Mouse (Mus musculus): ENCODE measurements around the gene Med4. TPM values are rescaled to one million over a fixed set of nuclear protein-coding genes. Genes with fewer than 3 reads are reported as not detected.
A peak's percentile ranks its signal among the peaks of the same experiment; 100 is the strongest.

The Med4 gene
- 120 and 123 TPM in 2 replicates for polyA plus RNA-seq (2016; fragmentation: Nextera tagmentation; extraction: Ambion mirVana)

DNA sequence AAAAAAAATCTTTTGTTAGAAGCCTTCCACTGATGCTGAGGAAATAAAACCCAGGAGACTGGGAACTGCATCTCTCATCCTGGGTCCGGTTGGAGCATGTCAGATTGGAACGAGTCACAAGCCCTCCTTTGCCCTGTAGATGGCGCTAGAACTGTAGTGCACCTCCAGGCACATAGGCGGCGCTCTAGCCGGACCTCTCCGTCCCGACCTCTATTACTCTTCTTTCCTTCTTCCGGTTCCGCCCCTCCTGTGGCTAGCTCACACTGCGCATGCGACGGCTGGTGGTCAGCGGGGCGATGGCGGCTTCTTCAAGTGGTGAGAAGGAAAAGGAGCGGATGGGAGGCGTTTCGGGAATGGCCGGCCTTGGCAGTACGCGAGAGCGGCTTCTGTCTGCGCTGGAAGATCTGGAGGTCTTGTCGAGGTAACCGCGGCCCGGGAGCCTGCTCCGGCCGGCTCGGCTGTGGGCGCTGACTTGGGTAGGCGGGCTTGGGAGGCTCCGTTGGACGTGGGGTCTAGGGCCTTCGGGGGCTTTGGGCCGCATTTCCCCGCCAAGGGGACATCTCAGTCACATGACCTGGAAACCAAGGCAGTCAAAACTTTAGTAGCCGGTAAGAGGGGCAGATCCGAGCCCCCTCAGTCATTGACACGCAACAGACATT, at the start of gene Med4:
Gene Med4, plus strand, starts transcription at position 261 of the 659 bp plus-strand sequence.
- Histone ChIP-seq H3K27me3 (ENCODE audit: low read depth, poor library complexity, severe bottlenecking) (no peaks in the 10 kb centered on the region), H3K9me3 (replicated peaks) (no peaks in the 10 kb centered on the region), H3K4me3 (peak within 1 kb of the TSS; percentile 96), H3K4me1 (peaks cover 13% of the 10 kb centered on the region), H3K27ac (peak within 1 kb of the TSS; percentile 87), H3K36me3 (peaks cover 28% of the 10 kb centered on the region)
- DNase-seq (ENCODE audit: low spot score), result peak; percentile 98
- under 1% methylated on average over 41 of the region's 41 CpGs for WGBS

DNA sequence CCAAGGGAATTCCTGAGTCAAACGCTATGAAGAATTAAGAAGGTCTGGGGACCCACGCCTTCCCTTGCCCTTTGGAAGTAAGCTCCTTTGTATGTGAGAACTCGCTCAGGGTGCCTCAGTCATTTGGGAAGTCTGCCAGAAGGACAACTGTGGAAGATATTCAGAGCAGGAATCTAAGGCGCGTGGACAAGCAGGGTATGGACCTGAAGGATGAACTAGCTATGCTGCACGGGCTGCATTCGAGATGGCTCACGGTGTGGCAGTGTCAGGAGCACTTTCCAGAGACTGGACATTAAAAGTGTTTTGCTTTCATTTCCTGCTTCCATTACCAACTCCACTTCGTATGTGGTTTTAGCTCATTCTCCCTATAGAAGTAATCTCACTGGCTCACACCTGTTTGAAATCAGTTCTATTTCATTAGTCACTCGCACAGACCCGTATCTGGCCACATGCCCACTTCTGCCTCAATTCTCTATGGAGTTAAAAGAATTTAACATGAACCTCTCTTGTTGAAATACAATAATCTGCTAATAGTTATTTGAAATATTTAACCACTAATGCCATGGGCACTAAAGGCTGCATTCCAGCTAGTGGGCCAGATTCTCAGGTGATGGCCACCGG, 49.2 kb upstream of the Med4 start:
- Histone ChIP-seq H3K4me1 (peaks cover 2% of the 10 kb centered on the region; the same call in 1 of the 2 replicates), H3K36me3 (no peaks in the 10 kb centered on the region), H3K27ac (no peak overlapping the region), H3K27me3 (ENCODE audit: low read depth, poor library complexity, severe bottlenecking) (no peaks in the 10 kb centered on the region), H3K9me3 (replicated peaks) (no peaks in the 10 kb centered on the region), H3K4me3 (no peak overlapping the region)
- 81% methylated on average over 12 of the region's 12 CpGs for WGBS
- no peak for DNase-seq (ENCODE audit: low spot score)

DNA sequence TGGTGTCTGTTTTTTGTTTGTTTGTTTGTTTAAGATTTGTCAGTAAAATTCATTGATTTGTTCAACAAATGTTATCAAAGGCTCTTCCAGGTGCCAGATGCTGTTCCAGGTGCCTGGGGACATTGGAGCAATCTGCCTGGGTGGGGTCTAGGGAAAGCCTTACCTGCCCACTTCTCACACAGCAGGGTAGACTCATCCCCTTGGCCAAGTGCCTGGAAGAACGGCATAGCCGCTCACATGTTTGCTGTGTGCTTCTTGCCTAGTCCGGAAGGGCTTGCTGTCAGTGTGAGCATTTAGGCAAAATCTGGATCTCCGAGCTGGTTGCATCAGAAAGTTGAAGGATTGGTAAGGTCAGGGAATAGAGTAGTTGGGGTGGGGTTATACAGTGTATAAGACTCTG, 47.6 kb upstream of the Med4 start:
- DNase-seq (ENCODE audit: low spot score), result no peak
- Histone ChIP-seq H3K27ac (no peak overlapping the region), H3K36me3 (no peaks in the 10 kb centered on the region), H3K27me3 (ENCODE audit: low read depth, poor library complexity, severe bottlenecking) (no peaks in the 10 kb centered on the region), H3K4me3 (no peak overlapping the region), H3K4me1 (peaks cover 2% of the 10 kb centered on the region; the same call in 1 of the 2 replicates), H3K9me3 (replicated peaks) (no peaks in the 10 kb centered on the region)
- WGBS, result 93% methylated on average over 4 of the region's 4 CpGs

DNA sequence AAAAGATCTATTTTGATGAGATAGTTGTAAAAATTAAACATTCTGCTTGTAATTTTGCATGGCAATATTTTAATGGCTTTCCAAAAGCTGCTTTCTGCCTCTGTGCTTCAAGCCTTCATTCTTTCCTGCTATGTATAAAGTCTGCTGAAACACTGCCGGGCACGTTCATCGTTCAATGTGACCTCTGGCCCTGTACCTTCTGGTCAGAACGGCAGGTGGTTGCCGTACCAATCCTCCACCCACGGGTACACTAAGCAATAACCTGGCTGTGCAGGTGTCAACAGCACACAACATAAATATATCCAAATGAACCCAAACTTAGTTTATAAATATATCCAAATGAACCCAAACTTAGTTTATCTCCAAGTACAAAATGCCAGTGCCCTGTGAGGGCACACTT, 42.1 kb upstream of the Med4 start:
- H3K4me3 ChIP-seq, result no peak overlapping the region

DNA sequence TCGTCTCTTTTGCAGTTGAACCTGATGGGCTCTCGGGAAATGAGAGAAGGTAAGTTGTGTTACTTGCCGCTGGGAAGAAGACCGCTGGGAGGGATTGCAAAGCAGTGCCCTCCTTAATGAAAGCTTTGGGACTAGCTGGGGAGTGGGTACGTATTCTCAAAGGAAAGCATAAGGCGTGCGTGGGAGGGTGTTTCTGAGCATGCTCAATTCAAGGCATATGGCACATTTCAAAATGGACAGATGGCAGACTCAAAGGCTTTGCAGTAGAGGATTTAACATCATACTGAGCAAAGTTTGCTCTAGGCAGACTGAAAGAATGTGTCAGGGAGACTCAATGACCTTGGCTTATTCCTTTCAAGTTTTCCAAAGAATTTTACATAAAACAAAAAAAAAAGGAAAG, 40.3 kb upstream of the Med4 start:
- H3K4me1 ChIP-seq, result peaks cover 12% of the 10 kb centered on the region
- H3K36me3 ChIP-seq, result no peaks in the 10 kb centered on the region
- H3K9me3 ChIP-seq (replicated peaks), result no peaks in the 10 kb centered on the region
- no peak overlapping the region for H3K27ac ChIP-seq
- H3K4me3 ChIP-seq, result no peak overlapping the region
- no peaks in the 10 kb centered on the region for H3K27me3 ChIP-seq (ENCODE audit: low read depth, poor library complexity, severe bottlenecking)
- no peak for DNase-seq (ENCODE audit: low spot score)
- 88% methylated on average over 7 of the region's 7 CpGs for WGBS

More for the DNA sequence above, 42.1 kb upstream of the Med4 start:
- no peak for DNase-seq (ENCODE audit: low spot score)
- peaks cover 6% of the 10 kb centered on the region for H3K4me1 ChIP-seq
- no peak overlapping the region for H3K27ac ChIP-seq
- no peaks in the 10 kb centered on the region for H3K27me3 ChIP-seq (ENCODE audit: low read depth, poor library complexity, severe bottlenecking)
- no peaks in the 10 kb centered on the region for H3K36me3 ChIP-seq
- no peaks in the 10 kb centered on the region for H3K9me3 ChIP-seq (replicated peaks)
- WGBS, result 87% methylated on average over 6 of the region's 6 CpGs

DNA sequence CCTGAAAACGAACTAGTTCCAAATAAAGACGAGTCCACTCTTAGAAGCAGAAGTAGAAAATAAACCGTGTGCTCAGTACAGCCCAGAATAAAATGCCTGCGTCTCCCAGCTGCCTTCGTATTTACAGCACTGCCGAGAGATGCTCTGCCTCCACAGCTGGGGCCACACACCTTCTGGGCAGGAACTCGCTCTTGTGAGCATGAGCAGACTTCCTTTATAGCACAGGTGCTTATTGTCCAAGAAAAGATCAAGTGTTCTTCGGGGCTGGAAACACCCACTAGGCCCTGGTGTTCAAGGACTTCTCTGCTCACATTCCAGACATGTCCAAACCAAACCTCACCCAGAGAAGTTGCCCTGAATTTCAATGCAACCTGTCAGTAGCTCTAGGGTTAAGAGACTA, 39.2 kb upstream of the Med4 start:
- Histone ChIP-seq H3K4me1 (peaks cover 12% of the 10 kb centered on the region), H3K36me3 (no peaks in the 10 kb centered on the region), H3K9me3 (replicated peaks) (no peaks in the 10 kb centered on the region), H3K4me3 (no peak overlapping the region), H3K27me3 (ENCODE audit: low read depth, poor library complexity, severe bottlenecking) (no peaks in the 10 kb centered on the region), H3K27ac (no peak overlapping the region)
- WGBS, result 78% methylated on average over 8 of the region's 8 CpGs
- DNase-seq (ENCODE audit: low spot score), result no peak

DNA sequence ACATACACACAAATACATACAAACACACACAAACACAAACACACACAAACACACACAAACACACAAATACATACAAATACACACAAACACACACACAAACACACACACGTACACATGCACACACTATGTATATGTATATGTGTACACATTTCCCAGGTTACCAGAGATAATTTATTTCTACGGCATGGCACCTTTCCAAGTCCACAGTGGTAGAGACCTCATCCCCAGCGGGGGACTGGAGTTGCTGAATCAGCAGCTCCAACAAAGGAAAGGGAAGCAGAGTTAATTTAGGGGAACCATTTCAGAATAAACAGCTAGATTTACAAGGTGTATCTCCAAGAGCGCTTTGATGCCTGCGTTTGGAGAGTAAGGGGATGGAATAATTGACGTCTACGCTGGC, 37.6 kb upstream of the Med4 start:
- DNase-seq (ENCODE audit: low spot score), result no peak
- Histone ChIP-seq H3K4me3 (no peak overlapping the region), H3K27me3 (ENCODE audit: low read depth, poor library complexity, severe bottlenecking) (no peaks in the 10 kb centered on the region), H3K9me3 (replicated peaks) (no peaks in the 10 kb centered on the region), H3K4me1 (peaks cover 16% of the 10 kb centered on the region), H3K36me3 (no peaks in the 10 kb centered on the region), H3K27ac (no peak overlapping the region)
- 33% methylated on average over 7 of the region's 7 CpGs for WGBS

DNA sequence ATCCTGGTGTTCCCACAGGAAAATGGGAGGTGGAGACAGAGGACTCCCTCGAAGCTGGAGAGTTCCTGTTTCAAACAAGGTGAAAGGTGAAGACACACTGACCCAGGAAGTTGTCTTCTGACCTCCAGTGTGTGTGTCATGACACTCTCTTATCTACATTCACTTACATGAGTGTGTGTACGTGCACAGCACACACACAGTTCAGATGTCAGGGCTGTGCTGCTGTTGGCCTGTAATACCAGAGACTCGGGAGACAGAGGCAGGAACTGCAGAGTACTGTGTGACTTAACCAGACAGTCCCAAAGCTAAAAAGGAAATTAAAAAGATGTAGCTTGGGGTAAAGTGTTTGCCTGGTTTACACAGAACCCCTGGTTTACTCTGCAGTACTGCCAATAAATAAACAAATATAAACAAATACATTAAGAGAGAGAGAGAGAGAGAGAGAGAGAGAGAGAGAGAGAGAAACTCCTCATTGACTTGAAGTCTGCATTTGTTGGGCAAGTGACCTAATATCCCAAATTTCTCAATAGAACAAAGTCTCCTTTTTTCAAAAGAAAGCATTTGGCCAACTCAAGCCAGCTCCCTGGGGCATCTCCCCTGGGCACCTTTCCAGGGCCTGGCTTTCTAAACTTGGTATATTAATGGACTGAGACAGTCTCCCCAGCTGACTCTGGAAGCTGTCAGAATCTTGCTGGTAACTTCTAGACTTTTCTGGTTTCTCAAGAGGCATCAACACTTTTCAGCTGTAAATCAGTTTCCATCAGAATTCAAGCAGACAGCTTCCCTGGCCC, 36.0 kb upstream of the Med4 start:
- DNase-seq (ENCODE audit: low spot score), result no peak
- Histone ChIP-seq H3K27ac (no peak overlapping the region), H3K27me3 (ENCODE audit: low read depth, poor library complexity, severe bottlenecking) (no peaks in the 10 kb centered on the region), H3K4me1 (peaks cover 16% of the 10 kb centered on the region), H3K4me3 (no peak overlapping the region), H3K9me3 (replicated peaks) (no peaks in the 10 kb centered on the region), H3K36me3 (no peaks in the 10 kb centered on the region)
- WGBS, result 40% methylated on average over 3 of the region's 3 CpGs

DNA sequence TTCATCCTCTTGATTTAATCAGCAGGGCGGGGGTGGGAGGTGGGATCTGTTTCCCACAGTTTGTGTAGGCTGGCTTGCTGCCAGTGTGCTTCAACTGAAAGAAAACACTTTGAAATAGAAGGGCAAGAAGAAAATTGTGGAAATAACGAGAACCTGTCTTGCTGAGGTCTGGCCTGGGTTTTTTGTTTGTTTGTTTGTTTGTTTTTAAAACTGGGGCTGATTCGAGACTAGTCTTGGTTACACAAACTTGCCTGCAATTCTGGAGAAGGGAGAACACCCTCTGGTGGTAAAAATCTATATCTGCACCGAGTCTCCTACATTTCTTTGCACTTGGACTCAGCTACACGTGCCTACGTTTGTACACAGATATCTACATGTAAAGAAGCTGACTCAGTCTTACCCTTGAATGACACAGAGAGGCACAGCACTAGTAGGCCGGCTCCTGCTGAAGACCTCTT, 35.2 kb upstream of the Med4 start:
- 40% methylated on average over 7 of the region's 7 CpGs for WGBS
- H3K4me3 ChIP-seq, result no peak overlapping the region
- no peaks in the 10 kb centered on the region for H3K27me3 ChIP-seq (ENCODE audit: low read depth, poor library complexity, severe bottlenecking)
- H3K36me3 ChIP-seq, result no peaks in the 10 kb centered on the region
- H3K27ac ChIP-seq, result no peak overlapping the region
- no peaks in the 10 kb centered on the region for H3K9me3 ChIP-seq (replicated peaks)
- H3K4me1 ChIP-seq, result peaks cover 16% of the 10 kb centered on the region
- no peak for DNase-seq (ENCODE audit: low spot score)

DNA sequence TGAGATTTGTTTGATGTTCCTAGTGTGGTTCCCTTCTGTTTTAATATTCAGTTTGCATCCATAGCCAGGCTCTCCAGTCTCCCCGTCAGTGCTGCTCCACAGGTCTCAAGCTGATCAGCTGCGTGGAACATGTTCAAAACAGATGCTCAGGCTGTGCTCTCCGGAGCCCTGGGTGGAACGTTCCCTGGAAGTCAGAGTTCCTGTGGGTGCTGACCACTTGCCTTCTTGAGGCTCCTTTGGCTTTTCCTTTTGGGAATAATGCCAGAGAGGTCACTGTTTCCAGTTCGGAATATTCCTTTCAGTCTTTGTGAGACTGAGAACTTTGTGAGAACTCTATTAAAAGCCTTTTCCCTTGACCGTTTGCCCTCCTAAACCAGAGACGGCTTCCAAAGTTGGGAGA, 34.3 kb upstream of the Med4 start:
- no peak for DNase-seq (ENCODE audit: low spot score)
- Histone ChIP-seq H3K36me3 (no peaks in the 10 kb centered on the region), H3K9me3 (replicated peaks) (no peaks in the 10 kb centered on the region), H3K27me3 (ENCODE audit: low read depth, poor library complexity, severe bottlenecking) (no peaks in the 10 kb centered on the region), H3K4me3 (no peak overlapping the region), H3K27ac (no peak overlapping the region), H3K4me1 (peaks cover 16% of the 10 kb centered on the region)
- 81% methylated on average over 7 of the region's 7 CpGs for WGBS

DNA sequence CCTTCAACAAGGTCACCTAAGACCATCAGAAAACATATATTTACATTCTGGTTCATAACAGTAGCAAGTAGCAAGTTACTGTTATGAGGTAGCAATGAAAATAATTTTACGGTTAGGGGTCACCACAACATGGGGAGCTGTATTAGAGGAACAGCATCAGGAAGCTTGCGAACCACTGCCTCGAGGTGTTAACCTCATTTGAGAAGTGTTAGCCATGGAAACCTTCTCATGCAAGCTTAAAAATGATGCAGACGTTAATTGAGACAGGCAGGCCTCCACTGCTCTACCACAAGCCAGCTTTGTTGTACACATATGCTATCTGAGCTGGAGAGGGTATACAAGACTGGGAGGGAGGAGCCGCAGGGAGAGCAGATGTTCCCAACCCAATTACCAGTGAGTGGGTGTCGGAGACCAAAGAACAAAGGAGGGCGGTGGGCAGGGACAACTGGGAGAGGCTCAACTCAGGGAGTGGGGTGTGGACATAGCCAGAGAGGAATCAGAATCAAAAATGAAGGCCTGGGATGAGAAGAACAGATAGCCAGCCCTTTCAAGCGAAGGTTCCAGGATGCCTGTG, 33.4 kb upstream of the Med4 start:
- H3K9me3 ChIP-seq (replicated peaks), result no peaks in the 10 kb centered on the region
- no peak for DNase-seq (ENCODE audit: low spot score)
- no peak overlapping the region for H3K4me3 ChIP-seq

DNA sequence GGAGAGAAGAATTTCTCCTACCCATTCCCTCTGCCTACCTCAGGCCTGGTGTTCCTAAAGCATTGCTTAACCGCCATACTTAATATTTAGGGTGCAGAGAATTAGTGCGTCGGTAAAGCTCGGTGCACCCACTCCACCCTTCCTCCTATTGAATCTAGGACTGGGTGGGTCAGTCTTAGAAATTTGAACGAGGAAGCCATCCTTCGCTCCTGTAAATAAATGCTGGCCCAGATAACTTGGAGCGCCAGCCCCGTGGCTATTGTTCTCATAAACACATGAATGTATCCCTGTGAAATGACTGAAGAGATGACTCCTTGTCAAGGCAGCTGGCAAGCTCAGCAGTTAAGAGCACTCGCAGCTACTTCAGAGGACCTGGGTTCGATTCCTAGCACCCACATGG, 32.7 kb upstream of the Med4 start:
- Histone ChIP-seq H3K4me3 (no peak overlapping the region), H3K27ac (no peak overlapping the region), H3K4me1 (peaks cover 22% of the 10 kb centered on the region), H3K9me3 (replicated peaks) (no peaks in the 10 kb centered on the region), H3K36me3 (no peaks in the 10 kb centered on the region), H3K27me3 (ENCODE audit: low read depth, poor library complexity, severe bottlenecking) (no peaks in the 10 kb centered on the region)
- WGBS, result 96% methylated on average over 10 of the region's 10 CpGs
- DNase-seq (ENCODE audit: low spot score), result no peak

More for the DNA sequence above, 33.4 kb upstream of the Med4 start:
- 74% methylated on average over 8 of the region's 8 CpGs for WGBS
- Histone ChIP-seq H3K27me3 (ENCODE audit: low read depth, poor library complexity, severe bottlenecking) (no peaks in the 10 kb centered on the region), H3K27ac (no peak overlapping the region), H3K36me3 (no peaks in the 10 kb centered on the region), H3K4me1 (peaks cover 16% of the 10 kb centered on the region)

DNA sequence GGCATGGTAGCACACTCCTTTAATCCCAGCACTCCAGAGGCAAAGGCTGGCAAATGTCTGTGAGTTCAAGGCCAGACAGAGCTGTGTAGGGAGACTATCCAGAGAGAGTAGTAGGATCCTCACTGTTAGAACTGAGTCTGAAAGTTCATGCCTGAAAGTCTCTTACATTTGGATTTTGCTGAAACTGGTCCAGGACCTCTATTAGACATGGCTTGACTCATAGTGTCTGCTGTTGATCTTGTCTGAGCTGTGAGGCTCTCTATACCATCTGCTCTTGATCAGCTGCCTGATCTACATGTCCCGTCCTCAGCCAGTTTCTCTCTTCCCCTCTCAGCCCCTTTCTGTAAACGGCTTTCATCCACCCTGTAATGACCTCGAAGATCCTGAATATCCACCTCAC, 31.5 kb upstream of the Med4 start:
- H3K36me3 ChIP-seq, result no peaks in the 10 kb centered on the region
- no peak for DNase-seq (ENCODE audit: low spot score)
- H3K27me3 ChIP-seq (ENCODE audit: low read depth, poor library complexity, severe bottlenecking), result no peaks in the 10 kb centered on the region
- no peak overlapping the region for H3K4me3 ChIP-seq
- 77% methylated on average over 3 of the region's 3 CpGs for WGBS
- no peaks in the 10 kb centered on the region for H3K9me3 ChIP-seq (replicated peaks)
- H3K27ac ChIP-seq, result no peak overlapping the region
- H3K4me1 ChIP-seq, result peaks cover 17% of the 10 kb centered on the region
